Mouse (Mus musculus): ENCODE results near the gene Nif3l1.

The Nif3l1 gene

DNA sequence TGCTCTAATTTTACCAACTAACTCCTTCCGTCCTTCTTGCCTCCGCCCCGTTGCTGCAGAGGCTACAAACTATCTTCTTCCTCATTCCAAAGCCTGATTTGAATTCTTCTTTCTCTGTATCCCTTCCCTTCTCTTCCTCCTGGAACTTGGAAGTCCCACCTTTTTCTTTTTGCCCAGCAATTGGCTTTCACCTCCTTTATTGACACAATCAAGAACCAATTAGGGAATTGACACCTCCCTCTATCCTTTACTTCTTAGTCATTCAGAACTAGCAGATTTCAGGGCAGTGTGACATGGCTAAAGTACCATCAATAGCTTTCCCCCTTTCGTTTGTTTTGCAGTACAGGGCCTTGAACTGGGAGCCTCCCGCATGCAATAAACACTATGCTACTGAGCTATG is 13.2 kb downstream of the Nif3l1 start:
- DNase-seq (ENCODE audit: low spot score in 2 of 2), result no peak

DNA sequence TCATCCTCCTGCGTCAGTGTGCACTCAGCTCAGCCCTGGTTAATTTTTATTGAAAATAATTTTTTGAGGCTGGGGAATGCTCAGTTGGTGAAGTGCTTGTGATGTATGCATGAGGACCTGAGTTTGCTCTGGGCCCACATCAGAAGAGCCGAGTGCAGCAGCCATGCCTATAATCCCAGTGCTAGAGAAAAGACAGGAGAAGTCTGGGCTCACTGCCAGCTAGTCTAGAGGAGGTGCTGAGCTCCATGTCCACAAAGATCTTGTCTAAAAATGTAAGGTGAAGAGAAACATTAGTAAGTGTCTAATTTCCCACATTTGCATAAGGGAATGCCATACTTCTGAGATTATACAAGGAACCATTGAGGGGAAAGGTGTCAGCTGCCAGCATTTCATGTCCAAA is 13.9 kb downstream of the Nif3l1 start:
- no peak for DNase-seq (ENCODE audit: low spot score in 2 of 2)

DNA sequence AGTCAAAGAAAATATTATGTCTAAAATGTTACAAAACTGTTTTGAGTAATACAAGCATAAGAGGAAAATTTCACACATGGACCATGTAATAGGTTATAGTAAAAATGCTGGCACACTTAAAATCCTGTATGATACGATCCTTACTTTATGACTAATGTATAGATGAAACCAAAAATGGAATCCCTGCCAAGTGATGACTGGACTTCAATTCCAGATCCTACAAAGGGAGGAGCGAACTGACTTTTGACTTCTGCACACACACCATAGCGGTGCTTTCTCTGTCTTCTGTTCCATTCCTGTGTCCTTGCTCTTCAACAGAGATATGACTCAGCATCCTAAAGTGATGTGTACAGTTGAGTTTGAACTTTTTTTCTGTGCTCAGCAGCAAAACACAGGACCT is 15.6 kb downstream of the Nif3l1 start:
- DNase-seq (ENCODE audit: low spot score in 2 of 2), result no peak

DNA sequence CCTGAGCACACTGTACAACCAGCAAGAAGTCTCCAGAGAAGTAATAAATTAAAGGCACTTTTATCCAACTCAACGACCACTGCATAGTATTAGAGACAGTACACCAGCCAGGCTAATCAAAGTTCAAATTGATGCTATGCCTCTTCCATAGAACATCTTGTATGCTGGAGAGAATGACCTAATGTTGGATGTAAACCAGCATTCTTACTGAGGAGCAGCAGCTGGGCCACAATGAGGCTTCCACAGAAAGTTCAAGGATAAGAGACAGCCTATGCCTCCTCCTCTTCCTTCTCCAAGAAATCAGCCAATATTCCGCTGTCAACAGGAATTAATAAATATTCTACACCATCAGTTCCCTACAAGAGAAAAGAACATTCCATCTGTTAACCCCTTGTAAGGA is 19.0 kb downstream of the Nif3l1 start:
- no peak for DNase-seq (ENCODE audit: low spot score in 2 of 2)

DNA sequence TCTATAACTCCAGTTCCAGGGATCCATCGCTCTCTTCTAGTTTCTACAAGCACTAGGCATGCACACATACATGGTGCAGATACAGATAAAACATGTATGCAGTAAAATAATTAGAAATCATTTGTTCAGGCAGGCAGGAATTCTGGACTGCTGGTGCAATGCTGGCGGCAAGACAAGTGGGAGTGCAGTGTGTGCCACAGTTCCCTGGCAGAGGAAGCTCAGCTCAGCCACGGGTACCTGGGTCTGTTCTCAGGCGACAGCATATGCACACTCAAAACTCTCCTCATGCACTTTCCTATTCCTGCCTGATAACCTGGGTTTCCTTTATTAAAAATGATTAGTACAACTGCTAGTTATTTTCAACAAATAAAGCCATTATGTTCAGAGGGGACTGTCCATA is 20.1 kb downstream of the Nif3l1 start:
- DNase-seq (ENCODE audit: low spot score in 2 of 2), result no peak

DNA sequence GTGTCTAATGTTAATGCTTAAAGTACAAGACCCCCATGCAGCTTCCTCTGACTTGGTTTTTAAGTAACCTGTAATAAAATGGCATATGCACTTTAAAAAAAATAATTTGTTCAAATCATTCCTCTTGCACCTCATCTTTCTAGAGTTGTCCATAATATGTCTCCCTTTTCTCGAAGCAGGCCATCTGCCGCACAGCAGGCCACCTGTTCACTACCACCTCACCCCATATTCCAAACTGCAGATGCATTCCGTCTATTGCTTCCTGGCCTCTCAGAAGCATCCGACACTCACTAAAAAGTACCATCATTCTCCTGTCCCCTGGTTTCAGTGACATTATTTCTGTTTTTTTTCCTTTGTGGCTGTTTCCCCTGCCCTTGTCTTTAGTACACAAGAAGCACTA is 20.6 kb downstream of the Nif3l1 start:
- DNase-seq (ENCODE audit: low spot score in 2 of 2), result no peak

DNA sequence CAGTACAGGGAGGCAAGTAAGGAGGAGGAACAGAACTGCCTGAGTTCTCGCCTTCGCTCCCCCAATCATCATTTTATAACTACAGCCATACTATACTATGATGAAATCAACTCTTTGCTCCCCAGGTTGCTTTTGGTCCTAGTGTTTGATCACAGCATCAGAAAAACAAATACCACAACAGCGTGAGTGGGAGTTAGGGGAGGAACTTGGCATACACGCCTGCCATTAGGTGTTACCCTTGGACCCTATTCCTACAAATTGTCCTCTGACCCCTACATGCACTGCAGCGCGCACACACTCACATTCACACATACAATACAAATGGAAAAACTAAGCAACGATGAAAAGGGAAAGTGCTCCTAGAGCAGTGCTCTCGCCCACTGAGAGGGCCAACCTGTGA is 30.7 kb downstream of the Nif3l1 start:
- DNase-seq (ENCODE audit: low spot score in 2 of 2), result no peak

DNA sequence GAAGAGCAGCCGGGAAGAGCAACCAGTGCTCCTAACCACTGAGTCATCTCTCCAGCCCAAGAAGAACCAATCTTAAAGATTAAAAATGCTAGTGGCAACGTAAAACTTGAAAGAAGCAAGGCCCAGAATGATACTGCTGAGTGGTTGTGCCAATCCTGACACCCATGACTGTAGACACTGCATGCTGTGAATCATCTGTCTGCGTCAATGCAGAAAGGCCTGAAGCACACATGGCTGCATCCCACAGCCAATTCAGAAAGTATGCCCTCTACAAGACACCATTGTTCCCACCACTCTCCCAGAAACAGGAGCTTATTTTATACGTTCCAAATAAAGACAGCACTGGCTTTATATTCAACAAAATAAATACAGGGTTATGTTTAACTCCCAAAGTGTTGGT is 37.7 kb downstream of the Nif3l1 start:
- DNase-seq (ENCODE audit: low spot score in 2 of 2), result no peak

DNA sequence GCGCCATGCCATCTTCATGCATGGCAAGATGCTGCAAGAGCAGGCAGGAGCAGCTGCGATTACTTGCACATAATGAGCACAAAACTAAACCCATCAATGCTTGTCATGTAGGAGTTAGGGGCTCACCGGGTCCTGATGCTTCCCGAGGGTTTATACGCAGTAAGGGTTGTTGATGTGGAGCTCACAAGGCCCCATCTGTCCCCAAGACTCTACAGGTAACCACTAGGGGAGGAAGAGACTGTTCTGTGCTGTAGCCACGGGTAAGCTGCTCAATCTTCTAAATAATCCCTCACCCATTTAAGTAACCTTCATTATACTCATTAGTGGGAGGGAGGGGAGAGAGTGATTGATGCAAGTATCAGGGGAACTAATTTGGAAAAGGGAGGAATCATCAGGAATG is 50.7 kb downstream of the Nif3l1 start:
- DNase-seq (ENCODE audit: low spot score in 2 of 2), result no peak

DNA sequence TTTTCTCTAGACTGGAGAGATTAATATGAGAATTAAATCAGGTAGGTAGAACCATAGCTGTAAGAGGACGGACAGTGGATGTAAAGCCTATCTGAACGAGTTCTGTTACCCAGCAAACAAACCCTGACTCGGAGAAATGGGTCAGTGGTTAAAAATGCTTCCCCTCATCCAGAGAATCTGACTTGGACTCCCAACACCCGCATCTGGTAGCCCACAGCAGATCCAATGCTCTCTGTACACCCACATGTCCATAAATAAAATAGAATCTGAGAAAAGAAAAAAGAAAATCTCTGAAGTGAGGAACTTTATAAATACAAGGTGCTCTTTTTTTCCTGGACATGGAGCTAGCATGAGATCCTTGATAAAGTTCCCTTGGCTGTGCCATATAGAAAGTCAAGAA is 52.7 kb downstream of the Nif3l1 start:
- DNase-seq (ENCODE audit: low spot score in 2 of 2), result no peak

DNA sequence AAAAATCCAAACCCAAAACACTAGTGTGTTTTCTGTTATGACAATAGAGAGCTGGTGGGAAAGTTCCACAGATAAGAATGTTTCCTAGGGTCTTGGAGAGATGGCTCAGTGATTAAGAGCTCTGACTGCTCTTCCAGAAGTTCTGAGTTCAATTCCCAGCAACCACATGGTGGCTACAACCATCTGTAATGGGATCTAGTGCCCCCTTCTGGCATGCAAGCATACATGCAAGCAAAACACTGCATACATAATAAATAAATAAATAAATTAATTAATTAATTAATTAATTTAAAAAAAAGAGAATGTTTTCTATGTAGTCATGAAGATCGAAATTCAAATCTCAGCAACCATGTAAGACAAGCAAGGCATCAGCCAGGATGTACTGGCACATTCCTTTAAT is 53.8 kb downstream of the Nif3l1 start:
- DNase-seq (ENCODE audit: low spot score in 2 of 2), result no peak

DNA sequence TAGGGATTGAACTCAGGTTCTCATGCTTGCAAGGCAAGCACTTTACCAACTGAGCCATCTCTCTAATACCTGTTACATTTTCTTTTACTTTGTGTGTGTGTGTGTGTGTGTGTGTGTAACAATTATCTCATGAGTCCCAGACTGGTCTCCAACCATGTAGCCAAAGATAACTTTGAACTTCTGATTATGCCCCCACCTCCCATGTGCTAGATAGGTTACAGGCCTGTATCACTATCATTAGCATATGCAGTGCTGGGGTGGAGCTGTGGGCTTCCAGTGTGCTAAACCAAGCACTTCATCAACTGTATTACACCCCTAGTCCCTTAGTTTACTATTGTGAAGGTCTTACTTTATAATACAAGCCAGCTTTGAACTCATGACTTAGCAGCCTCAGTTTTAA is 58.2 kb downstream of the Nif3l1 start:
- DNase-seq (ENCODE audit: low spot score in 2 of 2), result peak in 1 of 2 experiments; percentile 21

DNA sequence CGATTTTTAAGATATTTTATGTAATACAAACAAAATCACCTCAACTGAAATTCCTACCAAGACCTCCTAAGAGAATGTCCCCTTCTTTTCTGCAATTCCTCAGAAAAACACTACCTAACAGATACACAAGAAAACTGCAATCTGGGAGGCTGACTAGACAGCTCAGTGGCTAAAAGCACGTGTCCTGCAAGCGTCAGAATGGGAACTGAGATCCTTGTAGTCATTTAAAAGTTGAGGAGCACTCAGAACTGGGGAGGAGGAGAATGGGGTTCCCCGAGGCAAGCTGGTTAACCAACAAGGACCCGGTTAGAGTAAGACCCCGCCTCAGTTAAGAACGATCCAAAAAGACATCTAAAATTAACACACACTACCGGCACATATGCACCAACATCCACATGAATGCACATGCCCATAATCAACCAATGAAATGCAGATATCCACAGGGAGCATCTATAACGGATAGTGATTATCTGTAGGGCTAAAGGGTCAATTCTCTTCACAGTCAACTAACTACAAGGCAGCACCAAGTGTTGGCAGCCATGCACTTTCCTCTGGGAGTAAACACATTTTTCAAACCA is 58.9 kb downstream of the Nif3l1 start:
- DNase-seq (ENCODE audit: low spot score in 2 of 2), result no peak

DNA sequence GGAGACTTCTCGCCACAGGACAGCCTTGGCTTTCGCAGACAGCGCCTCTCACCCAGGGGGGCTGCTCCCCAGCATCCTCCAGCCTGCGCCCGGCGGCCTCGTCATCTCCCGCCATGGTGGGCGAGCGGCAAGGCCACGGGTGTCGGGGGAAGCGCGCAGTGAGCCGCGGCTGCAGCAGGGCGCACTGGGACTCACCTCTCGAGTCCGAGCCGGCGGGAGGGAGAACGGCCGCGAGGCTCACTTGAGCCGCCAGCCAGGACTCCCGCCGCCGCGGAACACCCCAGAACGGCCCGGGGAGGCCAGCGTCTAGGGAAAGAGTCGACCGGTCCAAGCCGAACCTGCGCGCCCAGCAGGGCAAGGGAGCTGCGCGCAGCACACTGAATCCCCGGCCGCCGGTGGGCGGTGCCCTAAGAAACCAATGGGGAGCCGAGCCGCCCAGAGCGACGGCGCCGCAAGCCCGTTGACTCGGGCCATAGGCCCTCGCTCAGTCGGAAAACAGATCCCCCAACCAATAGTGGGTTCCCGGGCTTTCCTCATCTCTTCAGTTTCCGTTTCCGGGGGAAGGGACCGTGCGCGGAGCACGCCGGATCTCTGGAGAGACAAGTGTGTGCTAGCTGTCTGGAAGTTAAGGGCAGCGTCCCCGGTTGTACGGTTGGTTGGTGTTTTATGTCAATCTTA is 59.8 kb downstream of the Nif3l1 start, which contains the start of gene Orc2:
Gene Orc2, minus strand, starts transcription at position 533 of the 678 bp plus-strand sequence.
- DNase-seq (ENCODE audit: low spot score in 2 of 2), result peak; percentile 91 to 92

DNA sequence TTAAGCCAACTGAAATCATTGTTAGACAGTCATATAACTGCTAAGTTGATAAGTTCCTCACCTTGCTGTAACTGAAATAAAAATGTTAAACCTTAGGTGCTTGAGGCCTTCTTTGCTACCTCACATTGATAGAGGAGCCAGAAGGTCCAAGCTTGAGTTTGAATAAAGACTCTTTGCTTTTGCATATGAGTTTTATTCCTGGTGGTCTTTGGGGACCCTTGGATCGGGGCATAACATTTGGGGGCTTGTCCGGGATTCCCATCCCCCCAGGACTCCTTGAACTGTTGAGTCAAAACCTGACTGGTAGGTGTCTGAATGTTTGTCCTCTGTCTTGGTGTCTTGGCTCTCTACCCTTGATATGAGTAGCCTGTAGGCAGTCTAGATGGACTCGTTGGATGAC is 62.3 kb downstream of the Nif3l1 start:
- DNase-seq (ENCODE audit: low spot score in 2 of 2), result no peak

All from spleen, postnatal 36 days (tissue).